Mouse (Mus musculus) neural tube, embryonic 14.5 days (tissue): ENCODE measurements at regions not wholly inside any gene's neighbourhood (a gene's known extent, or its start where the extent isn't known, plus 50 kb on each side); places are given as distances from the start of the nearest gene placed in this dataset.

ENCODE experiments used
- ATAC-seq: fragments of 200-750 bp; cut with Nextera tagmentation; 2 replicates; pipeline ENCODE4 v1.8.0; 2017; ENCODE audit warnings: low read depth, mild to moderate bottlenecking, moderate TSS enrichment, moderate library complexity
- H3K27ac ChIP-seq: fragments of 300-500 bp; sonication (generic); 2 replicates; pipeline ENCODE4 v1.5.1; 2014; ENCODE audit warnings: low read depth, mild to moderate bottlenecking, control low read depth, low read length, moderate library complexity, mixed read lengths
- H3K27me3 ChIP-seq: fragments of 300-500 bp; sonication (generic); 2 replicates; pipeline ENCODE4 v1.6.1; 2014; ENCODE audit warnings: low read length; ENCODE audit not compliant: control insufficient read depth, insufficient read depth
- H3K36me3 ChIP-seq: fragments of 300-500 bp; sonication (generic); 2 replicates; pipeline ENCODE4 v1.6.1; 2014; ENCODE audit warnings: low read length, mixed read lengths; ENCODE audit not compliant: control insufficient read depth, insufficient read depth
- H3K4me1 ChIP-seq: fragments of 300-500 bp; sonication (generic); 2 replicates; pipeline ENCODE4 v1.6.1; 2014; ENCODE audit warnings: low read length; ENCODE audit not compliant: control insufficient read depth, insufficient read depth
- H3K4me2 ChIP-seq: fragments of 300-500 bp; sonication (generic); 2 replicates; pipeline ENCODE4 v1.6.1; 2014; ENCODE audit warnings: mild to moderate bottlenecking, low read depth, low read length, control low read depth
- H3K4me3 ChIP-seq: fragments of 300-500 bp; sonication (generic); 2 replicates; pipeline ENCODE4 v1.5.1; 2014; ENCODE audit warnings: low read depth, low read length, control low read depth, mixed read lengths
- H3K9ac ChIP-seq: fragments of 300-500 bp; sonication (generic); replicated peaks from 2 replicates; pipeline ENCODE4 v1.6.1; 2014; ENCODE audit warnings: low read depth, mild to moderate bottlenecking, control low read depth, low read length, mixed read lengths
- H3K9me3 ChIP-seq: fragments of 300-500 bp; sonication (generic); 2 replicates; pipeline ENCODE4 v1.6.1; 2016; ENCODE audit warnings: low read length; ENCODE audit not compliant: control insufficient read depth
- WGBS: fragments of 180-500 bp; shearing (Covaris S2); extraction: QIAGEN DNeasy Blood & Tissue Kit; methylation state at CpG from one replicate; pipeline ENCODE4 v1.1.7; 2014; 5-methylcytosine and 5-hydroxymethylcytosine counted together

DNA sequence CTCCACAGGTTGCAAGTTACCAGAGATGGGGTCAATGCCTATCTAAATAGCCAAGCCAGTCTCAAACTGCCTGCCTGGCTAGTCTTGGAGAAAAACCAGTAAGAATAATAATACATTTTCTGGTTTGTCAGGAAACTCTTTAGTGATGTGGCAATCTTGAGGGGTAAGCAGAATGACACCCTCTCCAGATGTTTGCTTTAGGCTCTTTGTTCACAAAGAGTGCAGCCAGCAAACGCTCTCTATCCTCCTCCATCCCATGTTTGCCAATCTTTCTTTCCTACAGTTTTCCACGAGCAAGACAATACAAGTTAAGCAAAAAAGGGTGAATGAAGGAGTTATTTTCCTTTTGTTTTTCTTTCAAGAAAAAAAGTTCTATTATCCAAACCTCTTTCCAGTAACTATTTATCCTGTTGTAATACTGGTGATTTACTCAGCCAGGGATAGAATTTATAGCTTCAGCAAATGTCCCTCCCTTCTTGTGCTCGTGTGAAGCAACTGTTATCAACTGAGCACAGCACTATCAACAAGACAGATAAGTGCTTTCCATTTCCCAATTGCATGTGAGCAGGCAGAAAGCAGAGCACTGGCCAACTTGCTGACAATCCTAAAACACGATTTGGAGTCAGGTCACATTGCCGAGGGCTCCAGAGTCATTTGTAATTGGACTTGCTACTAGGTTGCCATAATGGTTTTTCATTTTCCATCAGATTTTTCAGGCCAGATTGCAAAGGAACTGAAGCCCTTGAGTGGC lies 873.5 kb downstream of the Rapgef2 start:
- Histone ChIP-seq H3K4me3 (no peak overlapping the region), H3K4me1 (no peaks in the 10 kb centered on the region), H3K9ac (no peak overlapping the region), H3K4me2 (no peak overlapping the region), H3K27me3 (no peaks in the 10 kb centered on the region), H3K9me3 (no peaks in the 10 kb centered on the region), H3K36me3 (no peaks in the 10 kb centered on the region), H3K27ac (no peak overlapping the region)
- ATAC-seq, result no peak
- 49% methylated on average over 5 of the region's 5 CpGs for WGBS

DNA sequence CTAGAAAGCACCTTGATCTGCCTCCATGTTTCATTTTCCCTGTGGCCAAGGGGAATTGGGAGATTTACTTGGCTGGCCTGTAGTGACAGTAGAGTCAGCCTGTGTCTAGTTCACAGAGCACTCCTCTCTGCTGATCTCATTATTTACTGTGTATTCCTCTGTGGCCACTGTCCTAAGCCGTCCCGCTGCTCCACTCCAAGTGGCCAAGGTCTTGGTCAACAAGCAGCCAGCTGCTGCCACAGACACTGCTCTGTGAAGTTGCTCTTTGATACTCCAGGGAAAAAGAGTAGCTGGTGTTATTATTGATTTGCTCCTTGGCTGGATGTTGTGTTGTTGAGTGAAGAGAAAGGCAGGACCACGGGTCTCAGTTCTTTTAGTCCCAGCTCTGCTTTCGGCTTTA lies 874.9 kb downstream of the Rapgef2 start:
- no peaks in the 10 kb centered on the region for H3K36me3 ChIP-seq
- H3K9me3 ChIP-seq, result no peaks in the 10 kb centered on the region
- ATAC-seq, result no peak
- 79% methylated on average over 4 of the region's 4 CpGs for WGBS
- no peaks in the 10 kb centered on the region for H3K27me3 ChIP-seq
- no peak overlapping the region for H3K4me3 ChIP-seq
- H3K27ac ChIP-seq, result no peak overlapping the region
- H3K9ac ChIP-seq, result no peak overlapping the region
- no peak overlapping the region for H3K4me2 ChIP-seq
- no peaks in the 10 kb centered on the region for H3K4me1 ChIP-seq

DNA sequence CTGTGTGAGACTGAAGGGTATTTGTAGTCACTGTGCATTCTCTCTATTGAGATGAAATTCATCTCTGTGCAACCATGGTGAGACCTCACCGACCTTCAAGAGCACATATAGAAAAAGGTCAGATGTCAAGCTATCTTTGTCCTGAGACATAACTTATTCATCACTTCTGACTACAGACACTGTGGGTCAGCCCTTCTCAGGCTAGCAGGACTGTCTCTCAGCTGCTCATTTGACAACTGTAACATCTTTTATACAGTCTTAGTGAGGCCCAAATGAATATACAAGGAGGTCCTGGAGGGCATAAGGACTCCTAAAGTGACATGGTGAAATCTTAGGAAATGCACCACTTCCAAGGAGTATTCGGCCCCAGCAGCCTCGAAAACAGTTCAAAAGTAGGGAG lies 877.1 kb downstream of the Rapgef2 start:
- no peaks in the 10 kb centered on the region for H3K4me1 ChIP-seq
- no peak overlapping the region for H3K9ac ChIP-seq
- H3K4me3 ChIP-seq, result no peak overlapping the region
- WGBS, result 50% methylated on average over 3 of the region's 3 CpGs
- H3K9me3 ChIP-seq, result no peaks in the 10 kb centered on the region
- no peak for ATAC-seq
- H3K27me3 ChIP-seq, result no peaks in the 10 kb centered on the region
- no peak overlapping the region for H3K27ac ChIP-seq
- H3K4me2 ChIP-seq, result no peak overlapping the region
- no peaks in the 10 kb centered on the region for H3K36me3 ChIP-seq

DNA sequence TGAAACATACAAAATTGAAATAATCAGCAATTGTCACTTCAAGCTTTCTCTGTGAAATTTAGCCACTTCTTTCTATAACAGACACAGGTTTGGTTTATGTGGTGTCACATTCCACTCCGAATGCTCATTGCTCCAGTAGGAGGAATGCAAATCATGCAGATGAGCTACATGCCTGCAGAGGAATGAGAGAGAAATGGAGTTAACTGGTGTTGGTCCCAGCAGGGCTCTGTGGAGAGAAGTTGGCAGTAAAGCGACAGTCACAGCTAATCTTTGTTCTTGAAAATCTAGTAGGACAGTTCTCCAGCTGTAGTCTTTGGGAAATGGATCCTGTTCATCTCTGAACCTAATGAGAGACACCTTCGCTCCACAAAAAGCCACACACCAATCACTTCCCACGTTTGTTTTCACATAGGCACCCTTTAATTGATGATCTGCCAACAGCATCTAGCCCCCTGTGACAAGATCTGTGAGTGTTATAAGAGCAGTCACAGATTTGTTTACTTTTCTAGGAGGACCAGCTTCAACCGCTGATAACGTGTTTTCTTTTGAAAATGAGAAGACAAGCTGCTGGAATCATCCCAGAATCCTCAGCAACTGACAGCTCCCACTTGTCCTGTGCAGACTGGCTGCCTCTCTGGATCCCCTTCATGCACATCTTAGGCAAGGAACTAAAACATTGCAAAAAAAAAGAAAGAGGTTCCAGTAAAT lies 880.4 kb downstream of the Rapgef2 start:
- WGBS, result 59% methylated on average over 6 of the region's 6 CpGs
- H3K27me3 ChIP-seq, result no peaks in the 10 kb centered on the region
- no peaks in the 10 kb centered on the region for H3K36me3 ChIP-seq
- H3K9ac ChIP-seq, result no peak overlapping the region
- no peaks in the 10 kb centered on the region for H3K4me1 ChIP-seq
- H3K9me3 ChIP-seq, result no peaks in the 10 kb centered on the region
- no peak overlapping the region for H3K27ac ChIP-seq
- H3K4me2 ChIP-seq, result no peak overlapping the region
- no peak overlapping the region for H3K4me3 ChIP-seq
- no peak for ATAC-seq

DNA sequence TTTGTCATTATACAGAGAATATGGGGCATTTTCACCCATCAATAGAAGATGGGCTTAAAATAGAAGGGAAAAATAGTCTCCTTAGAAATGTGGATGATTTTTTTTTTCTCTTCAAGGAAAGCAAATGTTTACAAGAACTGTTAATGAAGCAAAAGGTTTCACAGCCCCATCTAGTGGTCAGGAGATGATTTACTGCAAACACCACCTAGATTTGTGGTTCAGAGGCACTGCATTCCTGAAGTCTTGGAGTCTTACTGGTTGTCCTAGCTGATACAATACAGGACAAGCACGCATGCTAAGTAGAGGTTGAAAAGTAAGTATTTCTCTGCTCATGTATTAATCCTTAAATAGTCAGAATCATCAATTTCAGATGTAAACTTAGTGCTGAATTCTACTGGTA lies 927.9 kb downstream of the Rapgef2 start:
- Histone ChIP-seq H3K27me3 (no peaks in the 10 kb centered on the region), H3K9me3 (no peaks in the 10 kb centered on the region), H3K36me3 (no peaks in the 10 kb centered on the region), H3K27ac (no peak overlapping the region), H3K4me1 (no peaks in the 10 kb centered on the region), H3K4me2 (no peak overlapping the region), H3K9ac (no peak overlapping the region), H3K4me3 (no peak overlapping the region)
- 63% methylated on average over 1 of the region's 1 CpGs for WGBS
- peak; percentile 49; the same call in 1 of the 2 replicates for ATAC-seq

DNA sequence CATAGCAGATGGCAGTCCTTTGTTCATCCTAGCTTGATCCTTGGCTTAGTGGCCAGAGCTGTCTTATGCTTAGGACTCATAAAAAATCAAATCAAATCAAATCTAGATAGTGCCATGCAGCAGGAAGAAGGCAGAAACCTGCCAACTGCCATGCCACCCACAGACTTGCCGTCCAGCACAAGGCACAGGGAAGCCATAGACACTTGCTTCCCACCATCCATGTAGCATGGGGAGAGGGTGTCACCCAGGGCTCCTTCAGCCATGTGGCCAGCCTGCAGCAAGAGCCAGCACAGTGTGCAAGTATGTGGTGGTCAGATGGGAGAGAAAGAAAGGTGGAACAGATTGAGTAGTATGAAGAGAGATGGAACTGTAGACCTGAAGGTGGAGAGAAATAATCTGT lies 946.4 kb downstream of the Rapgef2 start:
- Histone ChIP-seq H3K4me3 (no peak overlapping the region), H3K36me3 (no peaks in the 10 kb centered on the region), H3K27me3 (no peaks in the 10 kb centered on the region), H3K4me1 (no peaks in the 10 kb centered on the region), H3K9ac (no peak overlapping the region), H3K9me3 (no peaks in the 10 kb centered on the region), H3K27ac (no peak overlapping the region), H3K4me2 (no peak overlapping the region)
- no peak for ATAC-seq
- WGBS, result 83% methylated on average over 1 of the region's 1 CpGs

DNA sequence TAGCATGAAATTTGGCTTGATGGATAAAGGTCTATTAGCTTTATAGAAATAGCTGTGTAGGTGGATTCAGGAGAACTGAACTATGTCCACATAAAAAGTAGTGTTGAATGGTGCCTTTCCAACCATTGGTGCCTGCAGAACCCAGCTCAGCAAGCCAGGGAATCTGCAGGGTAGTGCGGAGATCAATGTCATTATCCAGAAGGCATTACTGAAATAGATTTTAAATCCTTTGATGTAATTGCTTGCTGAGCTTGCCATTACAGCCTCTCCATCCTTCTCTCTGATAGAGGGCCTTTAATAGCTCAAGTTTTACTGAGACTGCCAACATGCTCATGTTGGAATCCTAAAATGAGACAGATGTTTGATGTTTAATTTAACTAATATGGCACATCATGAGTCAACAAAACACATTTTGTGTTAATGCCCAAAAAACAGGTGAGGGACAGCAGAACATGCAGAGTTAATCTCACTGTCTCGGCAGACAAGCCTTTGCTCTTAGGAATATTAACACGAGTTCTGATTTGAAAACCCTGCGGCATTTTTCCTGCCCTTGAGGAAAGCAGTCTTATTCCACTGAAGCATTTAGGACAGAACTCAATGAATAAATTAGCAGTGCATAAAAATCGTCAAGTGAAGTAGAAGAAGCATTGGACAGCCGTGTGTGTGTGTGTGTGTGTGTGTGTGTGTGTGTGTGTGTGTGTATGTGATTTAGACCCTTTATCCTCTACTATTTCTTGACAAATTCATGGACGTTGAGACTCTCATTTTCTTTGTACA lies 974.5 kb downstream of the Rapgef2 start:
- WGBS, result 60% methylated on average over 7 of the region's 7 CpGs
- Histone ChIP-seq H3K4me2 (no peak overlapping the region), H3K27me3 (no peaks in the 10 kb centered on the region), H3K9ac (no peak overlapping the region), H3K9me3 (no peaks in the 10 kb centered on the region), H3K4me3 (no peak overlapping the region), H3K4me1 (no peaks in the 10 kb centered on the region), H3K27ac (0 out of 2 replicates have a peak overlapping the region, but pooled peaks have one; percentile 22), H3K36me3 (no peaks in the 10 kb centered on the region)
- ATAC-seq, result no peak; the same call in 1 of the 2 replicates

DNA sequence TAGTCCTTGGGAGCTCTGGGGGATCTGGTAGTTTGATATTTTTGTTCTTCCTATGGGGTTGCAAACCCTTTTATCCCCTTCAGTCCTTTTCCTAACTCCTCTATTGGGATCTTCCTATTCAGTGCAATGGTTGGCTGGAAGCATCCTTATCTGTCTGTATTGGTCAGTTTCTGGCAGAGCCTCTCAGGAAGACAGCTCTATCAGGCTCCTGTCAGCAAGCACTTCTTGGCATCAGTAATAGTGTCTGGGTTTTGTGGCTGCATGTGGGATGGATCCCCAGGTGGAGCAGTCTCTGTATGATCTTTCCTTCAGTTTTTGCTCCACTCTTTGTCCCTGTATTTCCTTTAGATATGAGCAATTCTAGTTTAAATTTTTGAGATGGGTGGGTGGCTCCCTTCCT lies 985.8 kb downstream of the Rapgef2 start:
- Histone ChIP-seq H3K9ac (no peak overlapping the region), H3K27me3 (no peaks in the 10 kb centered on the region), H3K4me1 (no peaks in the 10 kb centered on the region), H3K4me2 (no peak overlapping the region), H3K36me3 (no peaks in the 10 kb centered on the region), H3K4me3 (no peak overlapping the region), H3K27ac (no peak overlapping the region), H3K9me3 (no peaks in the 10 kb centered on the region)
- no peak for ATAC-seq

DNA sequence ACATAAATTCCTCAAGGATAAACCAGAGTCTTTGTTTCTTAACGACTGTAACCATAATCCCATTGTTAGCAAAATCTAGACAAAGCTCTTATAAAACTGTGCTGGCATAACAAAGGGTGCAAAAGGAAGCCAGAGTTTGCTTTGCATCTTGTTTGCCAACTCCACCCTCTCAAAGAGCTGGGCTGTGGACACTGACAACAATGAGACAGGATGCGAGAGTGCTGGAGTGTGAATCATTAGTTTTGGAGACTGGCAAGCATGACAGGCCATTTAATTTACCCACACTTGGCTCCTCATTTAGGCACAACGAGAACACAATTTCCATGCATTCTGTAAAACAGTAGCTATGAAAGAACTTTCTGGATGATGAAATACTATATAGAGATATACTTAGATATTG lies 994.4 kb downstream of the Rapgef2 start:
- WGBS, result 33% methylated on average over 3 of the region's 3 CpGs
- Histone ChIP-seq H3K4me1 (no peaks in the 10 kb centered on the region), H3K9me3 (no peaks in the 10 kb centered on the region), H3K9ac (no peak overlapping the region), H3K27ac (no peak overlapping the region), H3K36me3 (no peaks in the 10 kb centered on the region), H3K4me3 (no peak overlapping the region), H3K4me2 (no peak overlapping the region), H3K27me3 (no peaks in the 10 kb centered on the region)
- no peak for ATAC-seq
